Mouse (Mus musculus) heart, adult 18-20 months (tissue): ENCODE measurements around the gene Exosc3. TPM values are rescaled to one million over a fixed set of nuclear protein-coding genes. Genes with fewer than 3 reads are reported as not detected.
A peak's percentile ranks its signal among the peaks of the same experiment; 100 is the strongest.

Source experiments
- DNase-seq, 2 experiments: peaks; one replicate each; pipeline ENCODE4 v3.0.0; 2021 to 2022; ENCODE audit warnings: mixed read lengths in 1 of 2
- total RNA-seq, 2 experiments: library from RNA; stranded (reverse); gene quantifications; 2 replicates each; pipeline ENCODE4 v1.2.3; 2021

Gene Exosc3
- total RNA-seq, 2 experiments from 2014 or later = 18.3 to 18.8 TPM

- peak; percentile 65 to 78 for DNase-seq
Observed at GRCm38 (mm10) chr4:45279981-45280548, 62.5 kb downstream of the Exosc3 start.

- no peak for DNase-seq
Observed at GRCm38 (mm10) chr4:45279292-45279691, 63.2 kb downstream of the Exosc3 start.

- DNase-seq = no peak
Observed at GRCm38 (mm10) chr4:45275770-45276169, 66.8 kb downstream of the Exosc3 start.

- DNase-seq = no peak
Observed at GRCm38 (mm10) chr4:45271041-45271452, 71.5 kb downstream of the Exosc3 start.

- DNase-seq = no peak
Observed at GRCm38 (mm10) chr4:45267883-45268282, 74.6 kb downstream of the Exosc3 start.

Other genes starting within 250 kb of the Exosc3 start
- 100 to 1,000 TPM; 238 to 281 TPM for gene Tomm5, start 234.6 kb downstream of the Exosc3 start, total RNA-seq
- gene Frmpd1, start 157.9 kb downstream of the Exosc3 start, total RNA-seq = under 1 TPM; 0.30 to 0.33 TPM
- gene Trmt10b, start 45.6 kb downstream of the Exosc3 start, total RNA-seq = 1 to 10 TPM; 5.2 to 6.0 TPM
- gene Dcaf10, start 631 bp downstream of the Exosc3 start, total RNA-seq = 10 to 100 TPM; 11.9 to 12.9 TPM
- 100 to 1,000 TPM; 103 to 107 TPM for gene Slc25a51, start 66.0 kb upstream of the Exosc3 start, total RNA-seq
- 10 to 100 TPM; 32.5 to 45.3 TPM for gene Shb, start 189.7 kb upstream of the Exosc3 start, total RNA-seq